Mouse (Mus musculus): ENCODE measurements at regions not wholly inside any gene's neighbourhood (a gene's known extent, or its start where the extent isn't known, plus 50 kb on each side); places are given as distances from the start of the nearest gene placed in this dataset.

GRCm38 (mm10) chr6:51379560-51380274, 52.8 kb upstream of the Nfe2l3 start:
- TF ChIP-seq EP300 (IDR thresholded peaks at IDR 0.05; ENCODE audit: low read depth) (no peak), CTCF (IDR thresholded peaks at IDR 0.05; ENCODE audit: low read depth) (no peak)

Data from liver, embryonic 14.5 days (tissue).